9 mouse cellular contexts compared by ENCODE assay signal in the genomic region with DNA sequence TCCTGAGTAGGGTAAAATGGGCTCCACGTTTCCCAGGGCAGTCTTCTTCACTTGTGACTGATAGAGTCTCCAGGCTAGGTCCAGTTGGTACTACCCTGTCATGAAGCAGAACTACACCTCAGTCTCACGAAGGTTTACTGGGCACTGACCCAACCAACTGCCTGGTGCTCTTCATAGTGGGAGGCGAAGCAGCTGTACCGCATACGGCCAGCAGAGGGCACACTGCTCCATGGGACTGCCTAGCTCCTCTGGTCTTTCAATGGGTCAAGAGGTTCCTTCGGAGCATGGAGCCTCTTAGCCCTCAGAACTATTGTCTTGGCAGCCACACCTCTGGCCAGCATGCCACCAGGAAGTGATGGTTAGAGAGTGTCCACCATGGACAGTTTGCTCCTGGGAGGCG. TPM values are rescaled to one million over a fixed set of nuclear protein-coding genes. Genes with fewer than 3 reads are reported as not detected.
A peak's percentile ranks its signal among the peaks of the same experiment; 100 is the strongest.
DNase-seq lines count a peak whose midpoint lies in the region; ATAC-seq lines count a peak whose summit lies in the region.
"Had no signal": no experiment of that assay in that cellular context is flagged by ENCODE, and none has a peak within 500 bp of the region (broad histone marks: within the 10 kb centered on the region; RNA-seq: fewer than 3 reads in every experiment).

No protein-coding gene starts in this region.

- H3K27me3 ChIP-seq in heart, embryonic 11.5 days (ENCODE audit: control insufficient read depth, insufficient read depth, low read length): peaks cover 22% of the 10 kb centered on the region
- H3K27me3 ChIP-seq in midbrain, embryonic 16.5 days (ENCODE audit: control insufficient read depth, insufficient read depth, low read depth, low read length): no peaks in the 10 kb centered on the region; the same call in none of the 2 replicates

- WGBS in heart, embryonic 11.5 days (ENCODE audit: insufficient replicate concordance): 14% methylated on average over 7 of the region's 7 CpGs
- 14% methylated on average over 7 of the region's 7 CpGs for WGBS in midbrain, embryonic 16.5 days

- no peak overlapping the region for H3K4me2 ChIP-seq in heart, embryonic 11.5 days
- H3K4me2 ChIP-seq in midbrain, embryonic 16.5 days (ENCODE audit: low read length): no peak overlapping the region

- H3K4me3 ChIP-seq in heart, embryonic 11.5 days (ENCODE audit: low read depth, low read length): no peak overlapping the region
- no peak overlapping the region for H3K4me3 ChIP-seq in midbrain, embryonic 16.5 days (ENCODE audit: low read depth, low read length)
- H3K4me3 ChIP-seq: myocyte had no signal

- peak; percentile 84 to 94 for DNase-seq in heart, adult 18-20 months
- DNase-seq in cerebellum, postnatal 36 days: peak; percentile 81 to 86
- peak; percentile 88 for DNase-seq in gastrocnemius, adult 18-20 months (ENCODE audit: low spot score)
- DNase-seq in kidney, adult 18-20 months: peak; percentile 93
- DNase-seq in left cerebral cortex, postnatal 36 days (ENCODE audit: low spot score in 2 of 2): peak; percentile 78 to 81
- peak; percentile 50 to 78 for DNase-seq in spleen, adult 18-20 months

- no peaks in the 10 kb centered on the region for H3K4me1 ChIP-seq in heart, embryonic 11.5 days (ENCODE audit: control insufficient read depth, insufficient read depth, low read length)
- no peaks in the 10 kb centered on the region for H3K4me1 ChIP-seq in midbrain, embryonic 16.5 days (ENCODE audit: control insufficient read depth, insufficient read depth, low read length)

- H3K9me3 ChIP-seq in heart, embryonic 11.5 days (replicated peaks; ENCODE audit: control insufficient read depth, low read length): no peaks in the 10 kb centered on the region
- no peaks in the 10 kb centered on the region for H3K9me3 ChIP-seq in midbrain, embryonic 16.5 days (replicated peaks; ENCODE audit: control insufficient read depth, low read length, poor library complexity, severe bottlenecking)

- H3K27ac ChIP-seq in heart, embryonic 11.5 days (ENCODE audit: low read depth, low read length): no peak overlapping the region
- no peak overlapping the region for H3K27ac ChIP-seq in midbrain, embryonic 16.5 days (ENCODE audit: low read length)

- no peak for ATAC-seq in heart, embryonic 11.5 days (replicated peaks; ENCODE audit: insufficient number of reproducible peaks, low FRiP score, low TSS enrichment)
- peak; percentile 61; the same call in 1 of the 2 replicates for ATAC-seq in midbrain, embryonic 16.5 days

- intact Hi-C loops in left cerebral cortex, postnatal 36 days (cut with DNase I): loop anchor here (1.0 to 2.0 kb wide), 2 partner anchors 27 to 429 kb away; no protein-coding TSS in a partner anchor

- H3K9ac ChIP-seq in heart, embryonic 11.5 days (ENCODE audit: low read depth, low read length): no peak overlapping the region
- H3K9ac ChIP-seq in midbrain, embryonic 16.5 days (ENCODE audit: low read depth, low read length): no peak overlapping the region

- H3K36me3 ChIP-seq in heart, embryonic 11.5 days (ENCODE audit: control insufficient read depth, insufficient read depth, low read length): no peaks in the 10 kb centered on the region
- no peaks in the 10 kb centered on the region for H3K36me3 ChIP-seq in midbrain, embryonic 16.5 days (ENCODE audit: control insufficient read depth, insufficient read depth, low read length)

RNA-seq across cellular contexts. Expression of gene Aspg, which starts 7.2 kb away (rescaled TPM):
- 1 to 10 TPM in 1 of 2 experiments, under 1 TPM in 1; 0.17 to 4.3 TPM for total RNA-seq in heart, adult 18-20 months (2021)
- polyA plus RNA-seq in heart, embryonic 11.5 days (2014; fragmentation: Nextera tagmentation; extraction: Ambion mirVana): 0.56 and 1.4 TPM in 2 replicates
- not detected for total RNA-seq in gastrocnemius, adult 18-20 months (2021)
- 1 to 10 TPM; 2.4 to 4.5 TPM for total RNA-seq in left cerebral cortex, postnatal 36 days (2021)
- polyA plus RNA-seq in midbrain, embryonic 16.5 days (2015; fragmentation: Nextera tagmentation; extraction: Ambion mirVana): 0.66 and 0.74 TPM in 2 replicates

RNA-seq across cellular contexts. Expression of gene Kif26a, which starts 32.3 kb away (rescaled TPM):
- total RNA-seq in heart, adult 18-20 months (2021): 1 to 10 TPM; 8.1 to 8.3 TPM
- 0.89 and 1.3 TPM in 2 replicates for polyA plus RNA-seq in heart, embryonic 11.5 days (2014; fragmentation: Nextera tagmentation; extraction: Ambion mirVana)
- 1 to 10 TPM; 2.7 to 4.5 TPM for total RNA-seq in gastrocnemius, adult 18-20 months (2021)
- total RNA-seq in left cerebral cortex, postnatal 36 days (2021): 1 to 10 TPM; 5.1 to 5.3 TPM
- polyA plus RNA-seq in midbrain, embryonic 16.5 days (2015; fragmentation: Nextera tagmentation; extraction: Ambion mirVana): 4.7 and 6.2 TPM in 2 replicates
